Mouse (Mus musculus) lung, embryonic 14.5 days (tissue): ENCODE measurements at regions not wholly inside any gene's neighbourhood (a gene's known extent, or its start where the extent isn't known, plus 50 kb on each side); places are given as distances from the start of the nearest gene placed in this dataset.

Experiments
- ATAC-seq: fragments of 200-750 bp; cut with Nextera tagmentation; 2 replicates; pipeline ENCODE4 v1.8.0; 2017; ENCODE audit warnings: mild to moderate bottlenecking, moderate TSS enrichment, moderate library complexity; ENCODE audit not compliant: insufficient read depth
- DNase-seq: peaks from one replicate; pipeline ENCODE4 v3.0.0-alpha.2; 2015
- H3K27ac ChIP-seq: fragments of 300-500 bp; sonication (generic); 2 replicates; pipeline ENCODE4 v1.5.1; 2014; ENCODE audit warnings: low read depth, mild to moderate bottlenecking, moderate library complexity
- H3K27me3 ChIP-seq: fragments of 300-500 bp; sonication (generic); 2 replicates; pipeline ENCODE4 v1.6.1; 2014; ENCODE audit warnings: low read length, control low read depth; ENCODE audit not compliant: insufficient read depth
- H3K36me3 ChIP-seq: fragments of 300-500 bp; sonication (generic); 2 replicates; pipeline ENCODE4 v1.6.1; 2014; ENCODE audit warnings: control low read depth; ENCODE audit not compliant: insufficient read depth
- H3K4me1 ChIP-seq: fragments of 300-500 bp; sonication (generic); 2 replicates; pipeline ENCODE4 v1.6.1; 2014; ENCODE audit warnings: antibody characterized with exemption, control low read depth; ENCODE audit not compliant: insufficient read depth
- H3K4me2 ChIP-seq: fragments of 300-500 bp; sonication (generic); 2 replicates; pipeline ENCODE4 v1.6.1; 2014; ENCODE audit warnings: mild to moderate bottlenecking
- H3K4me3 ChIP-seq: fragments of 300-500 bp; sonication (generic); 2 replicates; pipeline ENCODE4 v1.5.1; 2014; ENCODE audit warnings: low read depth, low read length
- H3K9ac ChIP-seq: fragments of 300-500 bp; sonication (generic); 2 replicates; pipeline ENCODE4 v1.6.1; 2014
- H3K9me3 ChIP-seq: fragments of 300-500 bp; sonication (generic); 2 replicates; pipeline ENCODE4 v1.6.1; 2016; ENCODE audit warnings: low read depth, low read length, control low read depth
- CTCF ChIP-seq: IDR thresholded peaks from 2 replicates; pipeline ENCODE4 v1.5.1; 2016; ENCODE audit warnings: antibody characterized with exemption, low read depth
- WGBS: fragments of 180-500 bp; shearing (Covaris S2); extraction: QIAGEN DNeasy Blood & Tissue Kit; methylation state at CpG from one replicate; pipeline ENCODE4 v1.1.7; 2014; 5-methylcytosine and 5-hydroxymethylcytosine counted together

- TF ChIP-seq CTCF = no peak
- no peak overlapping the region for H3K27ac ChIP-seq
- peaks cover 4% of the 10 kb centered on the region; the same call in 1 of the 2 replicates for H3K4me1 ChIP-seq
- 38% methylated on average over 8 of the region's 8 CpGs for WGBS
- H3K4me2 ChIP-seq = no peak overlapping the region
- H3K9me3 ChIP-seq = no peaks in the 10 kb centered on the region
- ATAC-seq (peak; percentile 62), DNase-seq (peak; percentile 77)
- no peak overlapping the region for H3K4me3 ChIP-seq
- no peak overlapping the region for H3K9ac ChIP-seq
- no peaks in the 10 kb centered on the region for H3K36me3 ChIP-seq
- 0 out of 2 replicates have a peak, but pooled peaks cover 3% of the 10 kb centered on the region for H3K27me3 ChIP-seq
These were observed 496.3 kb upstream of the Mki67 start for GRCm38 (mm10) chr7:136212492-136212891.

GRCm38 (mm10) chr7:136213057-136213961, 497.1 kb upstream of the Mki67 start:
- 0 out of 2 replicates have a peak, but pooled peaks cover 3% of the 10 kb centered on the region for H3K27me3 ChIP-seq
- H3K9me3 ChIP-seq = no peaks in the 10 kb centered on the region
- H3K9ac ChIP-seq = no peak overlapping the region
- H3K27ac ChIP-seq = no peak overlapping the region
- no peak overlapping the region for H3K4me3 ChIP-seq
- no peaks in the 10 kb centered on the region for H3K36me3 ChIP-seq
- DNase-seq (peak; percentile 26), ATAC-seq (no peak)
- peaks cover 4% of the 10 kb centered on the region; the same call in 1 of the 2 replicates for H3K4me1 ChIP-seq
- WGBS = 36% methylated on average over 11 of the region's 11 CpGs
- no peak for TF ChIP-seq CTCF
- no peak overlapping the region for H3K4me2 ChIP-seq

DNA sequence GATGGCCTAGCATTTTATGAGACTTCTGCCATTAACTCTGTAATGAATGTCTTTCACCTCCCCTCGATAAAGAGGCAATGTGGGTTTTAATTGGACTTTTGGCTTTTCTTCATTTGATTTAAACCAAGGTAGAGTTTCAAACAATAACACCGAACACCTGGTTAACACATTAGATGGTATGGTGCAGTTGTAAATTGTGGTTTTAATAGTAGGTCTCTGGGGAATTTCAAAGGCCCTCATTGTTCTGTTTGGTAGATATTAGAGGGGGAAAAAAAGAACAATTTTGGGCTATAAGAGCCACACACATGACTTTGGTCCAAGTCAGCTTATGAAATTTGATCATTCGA, 497.8 kb upstream of the Mki67 start:
- Histone ChIP-seq H3K9ac (no peak overlapping the region), H3K27me3 (0 out of 2 replicates have a peak, but pooled peaks cover 3% of the 10 kb centered on the region), H3K36me3 (no peaks in the 10 kb centered on the region), H3K9me3 (no peaks in the 10 kb centered on the region), H3K4me3 (no peak overlapping the region), H3K4me1 (peaks cover 4% of the 10 kb centered on the region; the same call in 1 of the 2 replicates), H3K27ac (no peak overlapping the region), H3K4me2 (no peak overlapping the region)
- DNase-seq (no peak), ATAC-seq (no peak)
- WGBS = 88% methylated on average over 3 of the region's 3 CpGs
- TF ChIP-seq CTCF = no peak

GRCm38 (mm10) chr7:136214415-136214814, 498.3 kb upstream of the Mki67 start:
- Histone ChIP-seq H3K27me3 (0 out of 2 replicates have a peak, but pooled peaks cover 3% of the 10 kb centered on the region), H3K4me2 (no peak overlapping the region), H3K9me3 (no peaks in the 10 kb centered on the region), H3K4me3 (no peak overlapping the region), H3K36me3 (no peaks in the 10 kb centered on the region), H3K4me1 (peaks cover 4% of the 10 kb centered on the region; the same call in 1 of the 2 replicates), H3K9ac (no peak overlapping the region), H3K27ac (no peak overlapping the region)
- WGBS = 70% methylated on average over 4 of the region's 4 CpGs
- ATAC-seq (no peak), DNase-seq (no peak)
- no peak for TF ChIP-seq CTCF

GRCm38 (mm10) chr7:136216734-136217133, 500.6 kb upstream of the Mki67 start:
- Histone ChIP-seq H3K27me3 (no peaks in the 10 kb centered on the region), H3K36me3 (no peaks in the 10 kb centered on the region), H3K4me1 (peaks cover 4% of the 10 kb centered on the region; the same call in 1 of the 2 replicates), H3K9me3 (no peaks in the 10 kb centered on the region), H3K4me3 (no peak overlapping the region), H3K4me2 (no peak overlapping the region), H3K9ac (no peak overlapping the region), H3K27ac (no peak overlapping the region)
- ATAC-seq = no peak
- TF ChIP-seq CTCF = no peak
- no peak for DNase-seq

GRCm38 (mm10) chr7:136219564-136220244, 503.5 kb upstream of the Mki67 start:
- TF ChIP-seq CTCF = no peak
- Histone ChIP-seq H3K27me3 (no peaks in the 10 kb centered on the region), H3K27ac (no peak overlapping the region), H3K9me3 (no peaks in the 10 kb centered on the region), H3K4me2 (no peak overlapping the region), H3K36me3 (no peaks in the 10 kb centered on the region), H3K4me1 (no peaks in the 10 kb centered on the region), H3K9ac (no peak overlapping the region), H3K4me3 (no peak overlapping the region)
- WGBS = 37% methylated on average over 14 of the region's 14 CpGs
- DNase-seq (no peak), ATAC-seq (no peak)
